Mouse (Mus musculus) ES-E14 (cell line): ENCODE measurements at regions not wholly inside any gene's neighbourhood (a gene's known extent, or its start where the extent isn't known, plus 50 kb on each side); places are given as distances from the start of the nearest gene placed in this dataset.

ENCODE experiments used
- DNase-seq: peaks from one replicate; pipeline ENCODE4 v3.0.0-alpha.2; 2013; ENCODE audit warnings: low read depth, low spot score
- H3K27ac ChIP-seq: 2 replicates; pipeline ENCODE4 v1.5.1; 2012; ENCODE audit warnings: low read depth, mild to moderate bottlenecking, low read length, moderate library complexity, mixed read lengths; ENCODE audit not compliant: poor library complexity, insufficient read depth, severe bottlenecking
- H3K36me3 ChIP-seq: 2 replicates; pipeline ENCODE4 v1.6.1; 2012; ENCODE audit warnings: mild to moderate bottlenecking, low read length, moderate library complexity, mixed read lengths; ENCODE audit not compliant: control insufficient read depth, poor library complexity, insufficient read depth, severe bottlenecking
- H3K4me1 ChIP-seq, 2 experiments: fragments of 150-350 bp in 1 of 2; sonication (generic) in 1 of 2; 2 replicates each; pipeline ENCODE4 v1.6.1; 2012; ENCODE audit warnings: low read length in 2 of 2, mild to moderate bottlenecking in 1 of 2, mixed read lengths in 1 of 2; ENCODE audit not compliant: control insufficient read depth in 2 of 2, insufficient read depth in 2 of 2, poor library complexity in 1 of 2
- H3K4me3 ChIP-seq, 2 experiments: fragments of 150-350 bp in 1 of 2; sonication (generic) in 1 of 2; 2 replicates each; pipeline ENCODE4 v1.5.1; 2012; ENCODE audit warnings: low read length in 2 of 2, low read depth in 1 of 2, mild to moderate bottlenecking in 1 of 2, mixed read lengths in 1 of 2; ENCODE audit not compliant: insufficient read depth in 1 of 2, poor library complexity in 1 of 2, severe bottlenecking in 1 of 2
- H3K9ac ChIP-seq: 2 replicates; pipeline ENCODE4 v1.6.1; 2012; ENCODE audit warnings: low read depth, mild to moderate bottlenecking, low read length, mixed read lengths; ENCODE audit not compliant: poor library complexity, insufficient read depth, severe bottlenecking
- H3K9me3 ChIP-seq: fragments of 150-350 bp; sonication (generic); 2 replicates; pipeline ENCODE4 v1.6.1; 2012; ENCODE audit warnings: low read depth, mild to moderate bottlenecking, low read length; ENCODE audit not compliant: control insufficient read depth, insufficient read depth
- CHD2 ChIP-seq: IDR thresholded peaks from 2 replicates; pipeline ENCODE4 v1.6.1; 2014; ENCODE audit warnings: mild to moderate bottlenecking, low read depth, low read length, inconsistent platforms
- HCFC1 ChIP-seq: IDR thresholded peaks from 2 replicates; pipeline ENCODE4 v1.6.1; 2012; ENCODE audit warnings: low read length, inconsistent platforms, borderline replicate concordance; ENCODE audit not compliant: insufficient read depth
- MAFK ChIP-seq: IDR thresholded peaks from 2 replicates; pipeline ENCODE4 v1.6.1; 2014; ENCODE audit warnings: mild to moderate bottlenecking, low read depth, low read length, inconsistent platforms; ENCODE audit not compliant: insufficient read depth
- ZC3H11A ChIP-seq: IDR thresholded peaks from 2 replicates; pipeline ENCODE4 v1.6.1; 2012; ENCODE audit warnings: low read depth, mild to moderate bottlenecking, inconsistent platforms, low read length, borderline replicate concordance
- ZNF384 ChIP-seq: IDR thresholded peaks from 2 replicates; pipeline ENCODE4 v1.6.1; 2012; ENCODE audit warnings: low read depth, low read length, inconsistent platforms
- in situ Hi-C, 2 experiments: fragments of 600-800 bp; cut with MboI; formaldehyde crosslinking; loops; one replicate each; pipeline ENCODE4 v1.15.1; 2025; ENCODE audit warnings: low sequenced_read_pairs in 2 of 2, inconsistent platforms in 1 of 2; ENCODE audit not compliant: unreplicated experiment in 2 of 2

GRCm38 (mm10) chr13:70412788-70413187 is 224.6 kb downstream of the Ice1 start:
- no peak overlapping the region for H3K9ac ChIP-seq
- H3K4me3 ChIP-seq, result no peak overlapping the region
- no peaks in the 10 kb centered on the region for H3K36me3 ChIP-seq
- no peaks in the 10 kb centered on the region for H3K9me3 ChIP-seq
- DNase-seq, result no peak
- no peaks in the 10 kb centered on the region for H3K4me1 ChIP-seq
- in situ Hi-C loops, result no loop called here
- no peak for TF ChIP-seq CHD2
- TF ChIP-seq HCFC1, result no peak
- no peak for TF ChIP-seq MAFK
- TF ChIP-seq ZNF384, result no peak
- no peak for TF ChIP-seq ZC3H11A
- no peak overlapping the region for H3K27ac ChIP-seq

GRCm38 (mm10) chr13:70418156-70418555 is 219.3 kb downstream of the Ice1 start:
- no peak for TF ChIP-seq ZC3H11A
- TF ChIP-seq CHD2, result no peak
- TF ChIP-seq HCFC1, result no peak
- TF ChIP-seq MAFK, result no peak
- TF ChIP-seq ZNF384, result no peak
- Histone ChIP-seq H3K27ac (no peak overlapping the region), H3K9me3 (no peaks in the 10 kb centered on the region), H3K4me1 (no peaks in the 10 kb centered on the region), H3K9ac (no peak overlapping the region), H3K36me3 (no peaks in the 10 kb centered on the region), H3K4me3 (no peak overlapping the region)
- DNase-seq, result no peak
- in situ Hi-C loops, result no loop called here

GRCm38 (mm10) chr13:70439419-70439818 is 198.0 kb downstream of the Ice1 start:
- Histone ChIP-seq H3K27ac (no peak overlapping the region), H3K9me3 (no peaks in the 10 kb centered on the region), H3K36me3 (no peaks in the 10 kb centered on the region), H3K9ac (no peak overlapping the region), H3K4me3 (no peak overlapping the region), H3K4me1 (no peaks in the 10 kb centered on the region)
- TF ChIP-seq CHD2 (no peak), ZC3H11A (no peak), HCFC1 (no peak), ZNF384 (no peak), MAFK (no peak)
- no peak for DNase-seq
- in situ Hi-C loops, result no loop called here

GRCm38 (mm10) chr13:70446940-70447339 is 190.5 kb downstream of the Ice1 start:
- in situ Hi-C loops, result no loop called here
- Histone ChIP-seq H3K27ac (no peak overlapping the region), H3K9me3 (no peaks in the 10 kb centered on the region), H3K36me3 (no peaks in the 10 kb centered on the region), H3K4me1 (no peaks in the 10 kb centered on the region), H3K9ac (no peak overlapping the region), H3K4me3 (no peak overlapping the region)
- no peak for DNase-seq
- TF ChIP-seq ZNF384, result no peak
- TF ChIP-seq HCFC1, result no peak
- TF ChIP-seq ZC3H11A, result no peak
- TF ChIP-seq CHD2, result no peak
- TF ChIP-seq MAFK, result no peak

GRCm38 (mm10) chr13:70454592-70455390 is 182.6 kb downstream of the Ice1 start:
- no peak for DNase-seq
- H3K27ac ChIP-seq, result no peak overlapping the region
- TF ChIP-seq ZNF384 (no peak), ZC3H11A (no peak), MAFK (no peak), CHD2 (no peak), HCFC1 (no peak)
- H3K9ac ChIP-seq, result no peak overlapping the region
- no peak overlapping the region for H3K4me3 ChIP-seq
- no peaks in the 10 kb centered on the region for H3K36me3 ChIP-seq
- no peaks in the 10 kb centered on the region for H3K4me1 ChIP-seq
- in situ Hi-C loops, result no loop called here
- H3K9me3 ChIP-seq, result no peaks in the 10 kb centered on the region
